Mouse (Mus musculus) heart, postnatal 0 days (tissue): ENCODE measurements around the gene Ripor3. TPM values are rescaled to one million over a fixed set of nuclear protein-coding genes. Genes with fewer than 3 reads are reported as not detected.
A peak's percentile ranks its signal among the peaks of the same experiment; 100 is the strongest.

Source experiments
- ATAC-seq: fragments of 200-750 bp; cut with Nextera tagmentation; 2 replicates; pipeline ENCODE4 v1.8.0; 2017; ENCODE audit warnings: low read depth, moderate number of reproducible peaks, moderate library complexity; ENCODE audit not compliant: insufficient read depth
- DNase-seq: peaks from one replicate; pipeline ENCODE4 v3.0.0-alpha.2; 2016; ENCODE audit warnings: low spot score
- H3K27ac ChIP-seq: fragments of 300-500 bp; sonication (generic); 2 replicates; pipeline ENCODE4 v1.5.1; 2014; ENCODE audit warnings: low read depth, mild to moderate bottlenecking
- H3K27me3 ChIP-seq: fragments of 300-500 bp; sonication (generic); 2 replicates; pipeline ENCODE4 v1.6.1; 2014; ENCODE audit warnings: low read length, mixed read lengths; ENCODE audit not compliant: control insufficient read depth, insufficient read depth
- H3K36me3 ChIP-seq: fragments of 300-500 bp; sonication (generic); replicated peaks from 2 replicates; pipeline ENCODE4 v1.6.1; 2014; ENCODE audit warnings: low read length, mixed read lengths; ENCODE audit not compliant: control insufficient read depth, insufficient read depth
- H3K4me1 ChIP-seq: fragments of 300-500 bp; sonication (generic); 2 replicates; pipeline ENCODE4 v1.6.1; 2014; ENCODE audit warnings: antibody characterized with exemption; ENCODE audit not compliant: control insufficient read depth, insufficient read depth
- H3K4me2 ChIP-seq: fragments of 300-500 bp; sonication (generic); 2 replicates; pipeline ENCODE4 v1.6.1; 2014; ENCODE audit warnings: low read depth, mild to moderate bottlenecking, low read length, moderate library complexity
- H3K4me3 ChIP-seq: fragments of 300-500 bp; sonication (generic); 2 replicates; pipeline ENCODE4 v1.5.1; 2014; ENCODE audit warnings: low read depth, low read length
- H3K9ac ChIP-seq: fragments of 300-500 bp; sonication (generic); replicated peaks from 2 replicates; pipeline ENCODE4 v1.6.1; 2014; ENCODE audit warnings: low read depth, low read length, mixed read lengths
- H3K9me3 ChIP-seq: fragments of 300-500 bp; sonication (generic); replicated peaks from 2 replicates; pipeline ENCODE4 v1.6.1; 2016; ENCODE audit warnings: low read length; ENCODE audit not compliant: control insufficient read depth
- CTCF ChIP-seq: IDR thresholded peaks from 2 replicates; pipeline ENCODE4 v1.5.1; 2016; ENCODE audit warnings: antibody characterized with exemption, control low read depth, low read depth
- EP300 ChIP-seq: IDR thresholded peaks from 2 replicates; pipeline ENCODE4 v1.6.1; 2016; ENCODE audit warnings: antibody characterized with exemption, low read depth
- WGBS: fragments of 180-500 bp; shearing (Covaris S2); extraction: QIAGEN DNeasy Blood & Tissue Kit; methylation state at CpG from one replicate; pipeline ENCODE4 v1.1.7; 2014; 5-methylcytosine and 5-hydroxymethylcytosine counted together
- polyA plus RNA-seq: library from polyadenylated mRNA; unstranded; fragments of >200 nt; fragmentation: Nextera tagmentation; extraction: Ambion mirVana; gene quantifications from 2 replicates; pipeline ENCODE4 v1.2.1, GENCODE M21; 2015
- total RNA-seq: library from RNA; depleted of rRNA; stranded (reverse); fragments of >200 nt; gene quantifications from 2 replicates; pipeline ENCODE4 v1.2.3, GENCODE M21; 2014; ENCODE audit warnings: low replicate concordance

The Ripor3 gene
- total and polyA plus RNA-seq, 2 experiments from 2014 or later = 0.29 to 1.9 TPM

DNA sequence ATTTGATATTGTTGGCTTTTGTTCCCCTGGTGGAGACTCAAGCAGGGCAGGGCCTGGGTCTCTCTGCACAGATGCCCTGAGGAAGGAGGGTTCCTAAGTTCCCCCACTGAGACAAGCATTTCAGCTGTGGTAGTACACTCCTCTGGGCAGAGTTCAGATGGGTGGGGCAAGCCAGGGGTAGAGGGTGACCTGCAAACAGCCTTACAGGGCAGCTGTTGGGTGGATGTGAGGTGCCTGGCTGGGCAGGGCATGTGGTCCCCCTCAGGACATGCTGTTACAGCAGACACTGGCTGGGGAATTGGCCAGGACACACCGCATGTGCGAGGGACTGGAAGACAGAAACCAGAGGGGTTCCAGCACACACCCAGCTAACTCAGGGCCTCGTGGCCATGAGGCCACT lies 5.4 kb downstream of the Ripor3 start:
- TF ChIP-seq CTCF (no peak), EP300 (no peak)
- no peak overlapping the region for H3K9ac ChIP-seq
- peaks cover 7% of the 10 kb centered on the region; the same call in 1 of the 2 replicates for H3K9me3 ChIP-seq
- no peaks in the 10 kb centered on the region for H3K27me3 ChIP-seq
- no peak overlapping the region for H3K27ac ChIP-seq
- H3K4me1 ChIP-seq = no peaks in the 10 kb centered on the region
- no peaks in the 10 kb centered on the region for H3K36me3 ChIP-seq
- DNase-seq = no peak
- no peak overlapping the region for H3K4me2 ChIP-seq
- 85% methylated on average over 3 of the region's 3 CpGs for WGBS
- H3K4me3 ChIP-seq = no peak overlapping the region
- ATAC-seq = no peak

DNA sequence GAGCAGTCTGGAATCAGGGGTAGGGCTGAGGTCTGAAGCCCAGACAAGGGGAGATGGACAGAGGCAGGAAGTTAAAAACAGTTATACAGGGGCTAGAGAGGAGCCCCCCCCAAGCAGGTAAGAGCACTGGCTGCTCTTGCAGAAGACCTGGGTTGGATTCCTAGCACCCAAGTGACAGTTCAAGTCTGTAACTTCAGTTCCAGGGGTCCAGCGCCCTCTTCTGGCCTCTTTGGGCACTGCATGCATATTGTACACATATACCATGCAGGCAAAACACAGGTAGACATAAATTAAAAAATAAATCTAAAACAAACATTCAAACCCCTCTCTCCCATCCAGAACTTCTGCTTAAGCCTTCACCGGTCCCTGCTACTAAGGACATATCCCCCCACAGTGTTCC lies 6.0 kb downstream of the Ripor3 start:
- H3K36me3 ChIP-seq = no peaks in the 10 kb centered on the region
- H3K4me3 ChIP-seq = no peak overlapping the region
- H3K9ac ChIP-seq = no peak overlapping the region
- DNase-seq (no peak), ATAC-seq (no peak)
- no peaks in the 10 kb centered on the region for H3K4me1 ChIP-seq
- no peaks in the 10 kb centered on the region for H3K27me3 ChIP-seq
- WGBS = 63% methylated on average over 2 of the region's 2 CpGs
- H3K27ac ChIP-seq = no peak overlapping the region
- H3K4me2 ChIP-seq = no peak overlapping the region
- TF ChIP-seq EP300 (no peak), CTCF (0 out of 2 replicates have a peak, but pooled peaks have one; percentile 17)
- peaks cover 7% of the 10 kb centered on the region; the same call in 1 of the 2 replicates for H3K9me3 ChIP-seq

DNA sequence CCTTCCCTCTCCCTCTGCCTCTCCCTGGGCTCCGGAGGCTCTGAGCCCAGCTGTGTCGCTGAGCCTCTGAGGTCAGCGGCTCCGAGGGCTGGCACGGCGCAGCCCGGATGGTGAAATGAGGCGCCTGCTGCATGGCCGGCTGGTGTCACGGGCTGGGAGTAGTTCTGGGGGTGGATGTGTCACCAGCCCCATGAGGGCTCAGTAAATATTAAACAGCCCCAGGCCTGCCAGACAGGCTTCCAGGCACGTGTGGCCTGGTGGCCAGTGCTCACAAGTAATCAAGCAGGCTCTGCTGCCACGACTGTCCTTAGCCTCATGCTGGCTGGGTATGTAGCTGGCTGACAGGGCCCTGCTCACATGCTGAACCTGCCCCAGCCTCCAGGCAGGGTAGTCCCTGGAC lies 7.0 kb downstream of the Ripor3 start:
- H3K4me1 ChIP-seq = no peaks in the 10 kb centered on the region

DNA sequence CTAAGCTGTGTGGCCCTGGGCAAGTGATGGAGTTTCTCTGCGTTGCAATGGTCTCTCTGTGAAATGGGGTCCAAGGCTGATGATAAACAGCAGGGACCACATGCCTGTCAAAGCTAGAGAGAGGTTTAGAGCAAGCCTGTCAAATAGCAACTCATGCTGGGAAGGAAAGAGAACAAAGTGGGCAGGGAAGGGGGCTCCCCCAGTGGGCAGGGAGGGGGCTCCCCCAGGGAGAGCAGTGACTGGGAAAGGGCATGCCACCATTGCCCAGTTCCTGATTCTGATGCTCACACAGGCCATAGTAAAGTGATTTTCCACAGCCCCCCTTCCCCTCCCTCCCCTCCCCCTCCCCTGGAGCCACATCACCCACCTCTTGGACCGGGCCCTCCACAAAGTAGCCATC lies 7.5 kb downstream of the Ripor3 start:
- no peaks in the 10 kb centered on the region for H3K4me1 ChIP-seq
- no peak for ATAC-seq
- H3K4me3 ChIP-seq = no peak overlapping the region
- DNase-seq = no peak
- H3K27me3 ChIP-seq = no peaks in the 10 kb centered on the region
- TF ChIP-seq CTCF (no peak), EP300 (no peak)
- H3K4me2 ChIP-seq = no peak overlapping the region
- H3K9ac ChIP-seq = no peak overlapping the region
- peaks cover 7% of the 10 kb centered on the region; the same call in 1 of the 2 replicates for H3K9me3 ChIP-seq
- no peaks in the 10 kb centered on the region for H3K36me3 ChIP-seq
- H3K27ac ChIP-seq = no peak overlapping the region
- 81% methylated on average over 2 of the region's 2 CpGs for WGBS

More for the DNA sequence above, 7.0 kb downstream of the Ripor3 start:
- WGBS = 70% methylated on average over 12 of the region's 12 CpGs
- no peak overlapping the region for H3K4me2 ChIP-seq
- no peaks in the 10 kb centered on the region for H3K27me3 ChIP-seq
- H3K4me3 ChIP-seq = no peak overlapping the region
- H3K9ac ChIP-seq = no peak overlapping the region
- ATAC-seq (no peak), DNase-seq (no peak)
- H3K9me3 ChIP-seq = peaks cover 7% of the 10 kb centered on the region; the same call in 1 of the 2 replicates
- TF ChIP-seq EP300 (no peak), CTCF (no peak)
- no peak overlapping the region for H3K27ac ChIP-seq
- H3K36me3 ChIP-seq = no peaks in the 10 kb centered on the region

DNA sequence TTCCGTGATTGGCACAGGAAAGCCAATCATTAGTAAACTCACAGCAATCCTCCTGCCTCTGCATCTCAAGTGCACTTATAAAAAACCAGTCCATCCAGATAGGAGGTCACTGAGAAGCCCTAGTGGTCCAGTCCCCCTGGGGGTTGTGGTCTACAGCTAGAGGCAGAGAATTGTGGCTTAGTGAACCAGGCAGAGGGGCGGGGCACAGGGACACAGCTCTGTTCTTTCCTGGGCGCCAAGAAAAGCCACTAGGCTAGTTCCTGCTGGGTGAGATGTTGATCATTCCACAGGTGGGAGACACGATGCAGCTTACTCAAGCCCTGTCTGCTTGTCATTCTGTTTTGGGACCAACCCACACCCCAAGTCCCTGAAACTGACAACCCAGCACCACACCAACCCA lies 8.2 kb downstream of the Ripor3 start:
- Histone ChIP-seq H3K9me3 (peaks cover 7% of the 10 kb centered on the region; the same call in 1 of the 2 replicates), H3K4me2 (no peak overlapping the region), H3K27me3 (no peaks in the 10 kb centered on the region), H3K4me3 (no peak overlapping the region), H3K27ac (no peak overlapping the region), H3K9ac (no peak overlapping the region), H3K36me3 (no peaks in the 10 kb centered on the region), H3K4me1 (no peaks in the 10 kb centered on the region)
- 63% methylated on average over 4 of the region's 4 CpGs for WGBS
- ATAC-seq (no peak), DNase-seq (no peak)
- TF ChIP-seq CTCF (no peak), EP300 (no peak)

DNA sequence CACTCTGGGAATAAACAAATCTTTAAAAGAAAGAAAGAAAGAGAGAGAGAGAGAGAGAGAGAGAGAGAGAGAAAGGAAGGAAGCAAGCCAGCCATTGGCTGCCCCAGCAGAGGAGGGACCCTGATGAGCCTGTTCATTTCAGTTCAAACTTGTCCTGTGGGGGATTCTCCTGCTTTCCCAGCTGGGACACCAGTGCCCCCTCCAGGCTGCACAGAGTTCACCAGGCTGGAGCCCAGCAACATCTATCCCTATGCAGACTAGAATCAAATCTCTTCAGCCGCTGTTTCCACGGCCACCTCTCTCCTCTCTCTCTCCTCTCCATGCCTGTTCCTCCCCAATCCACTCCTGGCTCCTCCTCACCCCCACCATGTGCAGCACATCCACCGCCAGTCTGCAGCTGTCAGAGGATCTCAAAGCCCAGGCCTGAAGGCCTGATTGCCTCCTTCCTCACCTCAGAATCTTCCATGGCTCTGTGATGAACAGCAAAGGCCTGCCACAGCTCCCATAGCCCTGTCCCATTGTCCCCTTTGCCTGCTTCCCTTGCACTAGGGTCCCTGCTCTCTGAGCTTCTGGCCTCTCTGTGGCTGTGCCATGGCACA lies 11.2 kb downstream of the Ripor3 start:
- DNase-seq (no peak), ATAC-seq (peak; percentile 25; the same call in 1 of the 2 replicates)
- H3K27ac ChIP-seq = no peak overlapping the region
- no peak overlapping the region for H3K4me2 ChIP-seq
- H3K4me3 ChIP-seq = no peak overlapping the region
- H3K9me3 ChIP-seq = peaks cover 7% of the 10 kb centered on the region; the same call in 1 of the 2 replicates
- 64% methylated on average over 3 of the region's 3 CpGs for WGBS
- H3K9ac ChIP-seq = no peak overlapping the region
- TF ChIP-seq EP300 (no peak), CTCF (peak; percentile 17)
- no peaks in the 10 kb centered on the region for H3K4me1 ChIP-seq
- H3K36me3 ChIP-seq = no peaks in the 10 kb centered on the region
- H3K27me3 ChIP-seq = no peaks in the 10 kb centered on the region
